ENCODE assay signal across 9 mouse cellular contexts in genomic region chr2:30891002-30891401, GRCm38 (mm10). TPM values are rescaled to one million over a fixed set of nuclear protein-coding genes. Genes with fewer than 3 reads are reported as not detected.
A peak's percentile ranks its signal among the peaks of the same experiment; 100 is the strongest.
DNase-seq lines count a peak whose midpoint lies in the region; ATAC-seq and TF ChIP-seq lines count a peak whose summit lies in the region.
"Had no signal": no experiment of that assay in that cellular context is flagged by ENCODE, and none has a peak within 500 bp of the region (broad histone marks: within the 10 kb centered on the region; RNA-seq: fewer than 3 reads in every experiment).

No protein-coding gene starts in this region.

- H3K4me3 ChIP-seq in embryonic fibroblast, embryonic 13.5 days (ENCODE audit: insufficient read depth, low read length), result no peak overlapping the region
- no peak overlapping the region for H3K4me3 ChIP-seq in limb, embryonic 14.5 days (replicated peaks; ENCODE audit: low read length)
- H3K4me3 ChIP-seq: myocyte had no signal

- no peaks in the 10 kb centered on the region for H3K4me1 ChIP-seq in embryonic fibroblast, embryonic 13.5 days (ENCODE audit: control insufficient read depth, insufficient read depth, low read length)
- peaks cover 5% of the 10 kb centered on the region for H3K4me1 ChIP-seq in limb, embryonic 14.5 days (ENCODE audit: control insufficient read depth, insufficient read depth, low read length)

- ATAC-seq in limb, embryonic 14.5 days (ENCODE audit: low FRiP score, low read depth), result peak; percentile 66; the same call in 1 of the 2 replicates

- no peak overlapping the region for H3K27ac ChIP-seq in embryonic fibroblast, embryonic 13.5 days (ENCODE audit: insufficient read depth, low read length)
- no peak overlapping the region for H3K27ac ChIP-seq in limb, embryonic 14.5 days (replicated peaks; ENCODE audit: low read depth, low read length)

- H3K4me2 ChIP-seq in limb, embryonic 14.5 days (replicated peaks; ENCODE audit: low read depth, low read length, severe bottlenecking), result no peak overlapping the region

- H3K27me3 ChIP-seq in limb, embryonic 14.5 days (ENCODE audit: control insufficient read depth, insufficient read depth, low read length), result no peaks in the 10 kb centered on the region

- TF ChIP-seq POLR2A in embryonic fibroblast, embryonic 13.5 days (IDR thresholded peaks at IDR 0.05; ENCODE audit: low read depth, low read length), result no peak
- TF ChIP-seq POLR2A in limb, embryonic 14.5 days (IDR thresholded peaks at IDR 0.05; ENCODE audit: borderline replicate concordance, extremely low read depth, insufficient read depth, insufficient read length), result no peak

- H3K9ac ChIP-seq in limb, embryonic 14.5 days (ENCODE audit: low read depth, low read length, severe bottlenecking), result no peak overlapping the region

- DNase-seq in right cerebral cortex, adult 18-20 months, result peak; percentile 44
- no peak for DNase-seq in right cerebral cortex, postnatal 36 days (ENCODE audit: low spot score in 2 of 2)
- peak; percentile 32 for DNase-seq in adrenal gland, postnatal 25 days
- DNase-seq in induced T-regulatory cell, adult 2 months (ENCODE audit: low read depth), result peak; percentile 69
- DNase-seq in limb, embryonic 14.5 days (ENCODE audit: low spot score), result peak; percentile 86
- peak; percentile 85 for DNase-seq in retina, embryonic 14.5 days (ENCODE audit: low spot score)
- no peak for DNase-seq in urinary bladder, postnatal 36 days (ENCODE audit: low spot score in 2 of 2)

- no peaks in the 10 kb centered on the region for H3K9me3 ChIP-seq in limb, embryonic 14.5 days (ENCODE audit: control insufficient read depth, low read length)

- peak; percentile 69; the same call in 1 of the 2 replicates for TF ChIP-seq CTCF in embryonic fibroblast, embryonic 13.5 days (IDR thresholded peaks at IDR 0.05; ENCODE audit: borderline replicate concordance, insufficient read depth, low read length)

- H3K36me3 ChIP-seq in limb, embryonic 14.5 days (ENCODE audit: control insufficient read depth, insufficient read depth, low read length), result 0 out of 2 replicates have a peak, but pooled peaks cover 3% of the 10 kb centered on the region

- WGBS in limb, embryonic 14.5 days, result 3% methylated on average over 3 of the region's 3 CpGs

RNA-seq across cellular contexts. Expression of gene Ptges, which starts 38.7 kb away (rescaled TPM):
- 15.8 and 16.7 TPM in 2 replicates for total RNA-seq in adrenal gland, postnatal 25 days (2021)
- polyA plus RNA-seq in embryonic fibroblast, embryonic 13.5 days (2011; ENCODE audit: insufficient read length, low read depth, missing spikeins), result 37.2 and 41.3 TPM in 2 replicates
- 16.4 and 22.7 TPM in 2 replicates for polyA plus RNA-seq in limb, embryonic 14.5 days (2012; rRNA removed)
- polyA plus RNA-seq in limb, embryonic 14.5 days (2014; fragmentation: Nextera tagmentation; extraction: Ambion mirVana), result 17.8 and 20.5 TPM in 2 replicates

RNA-seq across cellular contexts. Expression of gene Prrx2, which starts 56.2 kb away (rescaled TPM):
- total RNA-seq in adrenal gland, postnatal 25 days (2021), result 0.76 TPM in 1 of 2 replicates, not detected in the other
- polyA plus RNA-seq in embryonic fibroblast, embryonic 13.5 days (2011; ENCODE audit: insufficient read length, low read depth, missing spikeins), result 130 and 154 TPM in 2 replicates
- polyA plus RNA-seq in limb, embryonic 14.5 days (2012; rRNA removed), result 176 and 268 TPM in 2 replicates
- polyA plus RNA-seq in limb, embryonic 14.5 days (2014; fragmentation: Nextera tagmentation; extraction: Ambion mirVana), result 93.1 and 112 TPM in 2 replicates

Comparison
In these comparisons a context has a peak if more than half of its experiments do, and no peak if none do; other contexts are left out.
1. DNase-seq: peak in right cerebral cortex, adult 18-20 months (single experiment), adrenal gland, postnatal 25 days (single experiment), induced T-regulatory cell, adult 2 months (single experiment), limb, embryonic 14.5 days (single experiment) and retina, embryonic 14.5 days (single experiment); none in right cerebral cortex, postnatal 36 days (0 of 2) and urinary bladder, postnatal 36 days (0 of 2).